Mouse (Mus musculus): Measurements from ENCODE around the gene Shisa6.

GRCm38 (mm10) chr11:66562274-66562673 is 36.5 kb upstream of the Shisa6 start:
- TF ChIP-seq POLR2A (IDR thresholded peaks at IDR 0.05; ENCODE audit: borderline replicate concordance, insufficient read depth, low read length): no peak
- no peak for TF ChIP-seq CTCF (IDR thresholded peaks at IDR 0.05; ENCODE audit: borderline replicate concordance, insufficient read depth, low read depth, low read length)

All from cerebellum, adult 2 months (tissue).